Mouse (Mus musculus) forebrain, embryonic 15.5 days (tissue): ENCODE data around the gene Crb3. TPM values are rescaled to one million over a fixed set of nuclear protein-coding genes. Genes with fewer than 3 reads are reported as not detected.
A peak's percentile ranks its signal among the peaks of the same experiment; 100 is the strongest.

Experiments
- ATAC-seq: fragments of 200-750 bp; cut with Nextera tagmentation; replicated peaks from 2 replicates; pipeline ENCODE4 v1.8.0; 2017; ENCODE audit warnings: mild to moderate bottlenecking, moderate TSS enrichment, moderate library complexity
- H3K27ac ChIP-seq: fragments of 300-500 bp; sonication (generic); replicated peaks from 2 replicates; pipeline ENCODE4 v1.5.1; 2015; ENCODE audit warnings: mild to moderate bottlenecking, inconsistent platforms
- H3K27me3 ChIP-seq: fragments of 300-500 bp; sonication (generic); 2 replicates; pipeline ENCODE4 v1.6.1; 2015; ENCODE audit warnings: inconsistent platforms
- H3K36me3 ChIP-seq: fragments of 300-500 bp; sonication (generic); 2 replicates; pipeline ENCODE4 v1.6.1; 2015; ENCODE audit warnings: mild to moderate bottlenecking, inconsistent platforms
- H3K4me1 ChIP-seq: fragments of 300-500 bp; sonication (generic); 2 replicates; pipeline ENCODE4 v1.6.1; 2015; ENCODE audit warnings: inconsistent platforms
- H3K4me2 ChIP-seq: fragments of 300-500 bp; sonication (generic); replicated peaks from 2 replicates; pipeline ENCODE4 v1.6.1; 2015; ENCODE audit warnings: mild to moderate bottlenecking, inconsistent platforms
- H3K4me3 ChIP-seq: fragments of 300-500 bp; sonication (generic); 2 replicates; pipeline ENCODE4 v1.5.1; 2015; ENCODE audit warnings: mild to moderate bottlenecking, inconsistent platforms
- H3K9ac ChIP-seq: fragments of 300-500 bp; sonication (generic); replicated peaks from 2 replicates; pipeline ENCODE4 v1.6.1; 2015; ENCODE audit warnings: mild to moderate bottlenecking, inconsistent platforms
- H3K9me3 ChIP-seq: fragments of 300-500 bp; sonication (generic); 2 replicates; pipeline ENCODE4 v1.6.1; 2016; ENCODE audit warnings: inconsistent platforms
- WGBS: fragments of 180-500 bp; shearing (Covaris S2); methylation state at CpG from one replicate; pipeline ENCODE4 v1.1.7; 2015; ENCODE audit warnings: mixed read lengths; 5-methylcytosine and 5-hydroxymethylcytosine counted together
- polyA plus RNA-seq: library from polyadenylated mRNA; unstranded; fragments of >200 nt; fragmentation: Nextera tagmentation; extraction: Ambion mirVana; gene quantifications from 2 replicates; pipeline ENCODE4 v1.2.1, GENCODE M21; 2015

Crb3 gene
- polyA plus RNA-seq, 1 experiment from 2014 or later, result 2.0 TPM

- Histone ChIP-seq H3K4me3 (peak overlapping the region; percentile 21), H3K9me3 (no peaks in the 10 kb centered on the region), H3K36me3 (no peaks in the 10 kb centered on the region), H3K4me1 (peaks cover 9% of the 10 kb centered on the region), H3K4me2 (peak overlapping the region; percentile 36), H3K27ac (no peak overlapping the region), H3K9ac (no peak overlapping the region), H3K27me3 (no peaks in the 10 kb centered on the region)
- WGBS, result under 1% methylated on average over 19 of the region's 19 CpGs
- peak; percentile 80 for ATAC-seq
Observed at GRCm38 (mm10) chr17:57095855-57096622, 37.1 kb downstream of the Crb3 start.

GRCm38 (mm10) chr17:57096623-57096920, 37.7 kb downstream of the Crb3 start:
- Histone ChIP-seq H3K27ac (no peak overlapping the region), H3K4me1 (peaks cover 9% of the 10 kb centered on the region), H3K36me3 (no peaks in the 10 kb centered on the region), H3K4me2 (peak overlapping the region; percentile 36), H3K4me3 (peak overlapping the region; percentile 21), H3K9ac (no peak overlapping the region), H3K27me3 (no peaks in the 10 kb centered on the region), H3K9me3 (no peaks in the 10 kb centered on the region)
- ATAC-seq, result peak; percentile 86
- 2% methylated on average over 11 of the region's 11 CpGs for WGBS

- Histone ChIP-seq H3K27me3 (no peaks in the 10 kb centered on the region), H3K36me3 (no peaks in the 10 kb centered on the region), H3K27ac (no peak overlapping the region), H3K9ac (no peak overlapping the region), H3K4me2 (no peak overlapping the region), H3K4me1 (peaks cover 9% of the 10 kb centered on the region), H3K9me3 (no peaks in the 10 kb centered on the region), H3K4me3 (no peak overlapping the region)
- WGBS, result 88% methylated on average over 5 of the region's 5 CpGs
- ATAC-seq, result no peak
Observed at GRCm38 (mm10) chr17:57098321-57098720, 39.4 kb downstream of the Crb3 start.

GRCm38 (mm10) chr17:57099629-57100325, 40.9 kb downstream of the Crb3 start:
- H3K9ac ChIP-seq, result no peak overlapping the region
- no peak for ATAC-seq
- 6% methylated on average over 10 of the region's 10 CpGs for WGBS
- no peak overlapping the region for H3K27ac ChIP-seq
- H3K4me3 ChIP-seq, result no peak overlapping the region
- H3K9me3 ChIP-seq, result no peaks in the 10 kb centered on the region
- H3K27me3 ChIP-seq, result no peaks in the 10 kb centered on the region
- H3K36me3 ChIP-seq, result no peaks in the 10 kb centered on the region
- H3K4me2 ChIP-seq, result no peak overlapping the region
- peaks cover 15% of the 10 kb centered on the region for H3K4me1 ChIP-seq

- Histone ChIP-seq H3K27me3 (no peaks in the 10 kb centered on the region), H3K4me1 (peaks cover 19% of the 10 kb centered on the region), H3K27ac (no peak overlapping the region), H3K36me3 (no peaks in the 10 kb centered on the region), H3K4me2 (no peak overlapping the region), H3K9me3 (no peaks in the 10 kb centered on the region), H3K4me3 (no peak overlapping the region), H3K9ac (no peak overlapping the region)
- WGBS, result 88% methylated on average over 2 of the region's 2 CpGs
- no peak for ATAC-seq
Observed at GRCm38 (mm10) chr17:57102276-57102675, 43.4 kb downstream of the Crb3 start.

GRCm38 (mm10) chr17:57104496-57104895, 45.6 kb downstream of the Crb3 start:
- H3K4me2 ChIP-seq, result peak overlapping the region; percentile 71
- H3K9me3 ChIP-seq, result no peaks in the 10 kb centered on the region
- peak overlapping the region; percentile 86 for H3K4me3 ChIP-seq
- peak; percentile 2; the same call in 1 of the 2 replicates for ATAC-seq
- H3K4me1 ChIP-seq, result peaks cover 23% of the 10 kb centered on the region
- H3K9ac ChIP-seq, result peak overlapping the region; percentile 70
- no peak overlapping the region for H3K27ac ChIP-seq
- 44% methylated on average over 4 of the region's 4 CpGs for WGBS
- no peaks in the 10 kb centered on the region for H3K27me3 ChIP-seq
- H3K36me3 ChIP-seq, result no peaks in the 10 kb centered on the region

- Histone ChIP-seq H3K9me3 (no peaks in the 10 kb centered on the region), H3K4me3 (peak within 1 kb of the TSS; percentile 86), H3K4me1 (peaks cover 23% of the 10 kb centered on the region), H3K27me3 (no peaks in the 10 kb centered on the region), H3K27ac (peak within 1 kb of the TSS; percentile 54), H3K4me2 (peak within 1 kb of the TSS; percentile 71), H3K36me3 (no peaks in the 10 kb centered on the region), H3K9ac (peak within 1 kb of the TSS; percentile 70)
- WGBS, result under 1% methylated on average over 58 of the region's 61 CpGs
- peak; percentile 86 for ATAC-seq
Observed at GRCm38 (mm10) chr17:57105181-57106034, 46.5 kb downstream of the Crb3 start, which contains the start of gene Tnfsf9. TSS of gene Tnfsf9 (plus strand) at chr17:57105325.

- Histone ChIP-seq H3K27ac (no peak overlapping the region), H3K4me2 (peak overlapping the region; percentile 71), H3K9ac (peak overlapping the region; percentile 70), H3K4me1 (peaks cover 23% of the 10 kb centered on the region), H3K9me3 (no peaks in the 10 kb centered on the region), H3K36me3 (no peaks in the 10 kb centered on the region), H3K27me3 (no peaks in the 10 kb centered on the region), H3K4me3 (peak overlapping the region; percentile 86)
- WGBS, result 6% methylated on average over 9 of the region's 9 CpGs
- ATAC-seq, result no peak
Observed at GRCm38 (mm10) chr17:57106035-57106368, 47.1 kb downstream of the Crb3 start.

- Histone ChIP-seq H3K9ac (no peak overlapping the region), H3K4me3 (no peak overlapping the region), H3K4me1 (peaks cover 23% of the 10 kb centered on the region), H3K36me3 (no peaks in the 10 kb centered on the region), H3K27me3 (no peaks in the 10 kb centered on the region), H3K27ac (no peak overlapping the region), H3K9me3 (no peaks in the 10 kb centered on the region), H3K4me2 (no peak overlapping the region)
- ATAC-seq, result no peak
- 90% methylated on average over 5 of the region's 5 CpGs for WGBS
Observed at GRCm38 (mm10) chr17:57107064-57107463, 48.2 kb downstream of the Crb3 start.

GRCm38 (mm10) chr17:57108040-57108665, 49.2 kb downstream of the Crb3 start:
- no peaks in the 10 kb centered on the region for H3K36me3 ChIP-seq
- no peak for ATAC-seq
- no peaks in the 10 kb centered on the region for H3K9me3 ChIP-seq
- peaks cover 23% of the 10 kb centered on the region for H3K4me1 ChIP-seq
- H3K27me3 ChIP-seq, result no peaks in the 10 kb centered on the region
- WGBS, result 83% methylated on average over 7 of the region's 7 CpGs
- no peak overlapping the region for H3K4me3 ChIP-seq
- no peak overlapping the region for H3K27ac ChIP-seq
- H3K9ac ChIP-seq, result no peak overlapping the region
- no peak overlapping the region for H3K4me2 ChIP-seq

- H3K27ac ChIP-seq, result no peak overlapping the region
- no peak overlapping the region for H3K4me2 ChIP-seq
- peaks cover 23% of the 10 kb centered on the region for H3K4me1 ChIP-seq
- H3K9ac ChIP-seq, result no peak overlapping the region
- H3K4me3 ChIP-seq, result no peak overlapping the region
- ATAC-seq, result no peak
- H3K27me3 ChIP-seq, result no peaks in the 10 kb centered on the region
- H3K9me3 ChIP-seq, result no peaks in the 10 kb centered on the region
- H3K36me3 ChIP-seq, result no peaks in the 10 kb centered on the region
- WGBS, result 63% methylated on average over 5 of the region's 5 CpGs
Observed at GRCm38 (mm10) chr17:57108666-57109171, 49.8 kb downstream of the Crb3 start.
